Mouse (Mus musculus) activated CD4-positive, CD25-positive, alpha-beta regulatory T cell, adult 4 months (primary cell): ENCODE measurements around the gene Ins2. TPM values are rescaled to one million over a fixed set of nuclear protein-coding genes. Genes with fewer than 3 reads are reported as not detected.

Experiments
- ATAC-seq: one replicate; pipeline ENCODE4 v1.8.0; 2017
- polyA plus RNA-seq, 2 experiments: library from polyadenylated mRNA; unstranded; fragments of 100-300 nt; shearing (Covaris generic); gene quantifications; one replicate each; pipeline ENCODE4 v1.2.1; 2017

Gene Ins2
- polyA plus RNA-seq, 2 experiments from 2014 or later, result not detected

GRCm38 (mm10) chr7:142663931-142664421 lies 79.2 kb downstream of the Ins2 start:
- ATAC-seq, result no peak

- no peak for ATAC-seq
Observed at GRCm38 (mm10) chr7:142663151-142663550, 80.0 kb downstream of the Ins2 start.

GRCm38 (mm10) chr7:142661811-142662210 lies 81.4 kb downstream of the Ins2 start:
- no peak for ATAC-seq

- no peak for ATAC-seq
Observed at GRCm38 (mm10) chr7:142661046-142661445, 82.1 kb downstream of the Ins2 start.

GRCm38 (mm10) chr7:142660651-142660945 lies 82.6 kb downstream of the Ins2 start:
- ATAC-seq, result no peak

GRCm38 (mm10) chr7:142659767-142660650 lies 83.2 kb downstream of the Ins2 start:
- ATAC-seq, result no peak

GRCm38 (mm10) chr7:142659181-142659681 lies 84.0 kb downstream of the Ins2 start:
- ATAC-seq, result no peak

- no peak for ATAC-seq
Observed at GRCm38 (mm10) chr7:142658681-142659180, 84.5 kb downstream of the Ins2 start.

- no peak for ATAC-seq
Observed at GRCm38 (mm10) chr7:142657821-142658614, 85.2 kb downstream of the Ins2 start.

GRCm38 (mm10) chr7:142657341-142657791 lies 85.8 kb downstream of the Ins2 start:
- ATAC-seq, result no peak

GRCm38 (mm10) chr7:142656055-142656454 lies 87.1 kb downstream of the Ins2 start:
- no peak for ATAC-seq

- ATAC-seq, result no peak
Observed at GRCm38 (mm10) chr7:142655633-142656032, 87.5 kb downstream of the Ins2 start.

- ATAC-seq, result no peak
Observed at GRCm38 (mm10) chr7:142653726-142654125, 89.5 kb downstream of the Ins2 start.

- ATAC-seq, result no peak
Observed at GRCm38 (mm10) chr7:142646676-142647075, 96.5 kb downstream of the Ins2 start.

- ATAC-seq, result no peak
Observed at GRCm38 (mm10) chr7:142645045-142645444, 98.1 kb downstream of the Ins2 start.

- ATAC-seq, result no peak
Observed at GRCm38 (mm10) chr7:142636178-142636577, 107.0 kb downstream of the Ins2 start.

GRCm38 (mm10) chr7:142630691-142631090 lies 112.5 kb downstream of the Ins2 start:
- no peak for ATAC-seq

GRCm38 (mm10) chr7:142629806-142630205 lies 113.4 kb downstream of the Ins2 start:
- no peak for ATAC-seq

Other genes with a start within 250 kb of the Ins2 start
- gene Tnnt3, start 244.5 kb downstream of the Ins2 start, polyA plus RNA-seq, result 1 to 10 TPM; 2.8 to 3.0 TPM
- gene Mrpl23, start 210.7 kb downstream of the Ins2 start, polyA plus RNA-seq, result 10 to 100 TPM; 10.2 to 31.9 TPM
- under 1 TPM in 1 of 2 experiments, not detected in 1; 0.24 TPM for gene Igf2, start 76.6 kb downstream of the Ins2 start, polyA plus RNA-seq
- not detected for gene Gm49394, start 73.4 kb downstream of the Ins2 start, polyA plus RNA-seq
- not detected for gene Th, start 187.7 kb upstream of the Ins2 start, polyA plus RNA-seq
- under 1 TPM in 1 of 2 experiments, not detected in 1; 0.29 TPM for gene Ascl2, start 225.9 kb upstream of the Ins2 start, polyA plus RNA-seq